Mouse (Mus musculus) liver, postnatal 0 days (tissue): ENCODE measurements around the gene 3110082I17Rik. TPM values are rescaled to one million over a fixed set of nuclear protein-coding genes. Genes with fewer than 3 reads are reported as not detected.

Experiments
- ATAC-seq: fragments of 200-750 bp; cut with Nextera tagmentation; 2 replicates; pipeline ENCODE4 v1.8.0; 2017; ENCODE audit warnings: mild to moderate bottlenecking, moderate library complexity
- DNase-seq: peaks from one replicate; pipeline ENCODE4 v3.0.0-alpha.2; 2016
- H3K27ac ChIP-seq: fragments of 300-500 bp; sonication (generic); 2 replicates; pipeline ENCODE4 v1.5.1; 2014; ENCODE audit warnings: antibody characterized with exemption, moderate library complexity, mild to moderate bottlenecking, low read depth
- H3K27me3 ChIP-seq: fragments of 300-500 bp; sonication (generic); 2 replicates; pipeline ENCODE4 v1.6.1; 2014; ENCODE audit warnings: low read length, control low read depth, mixed read lengths; ENCODE audit not compliant: insufficient read depth
- H3K36me3 ChIP-seq: fragments of 300-500 bp; sonication (generic); replicated peaks from 2 replicates; pipeline ENCODE4 v1.6.1; 2014; ENCODE audit warnings: mild to moderate bottlenecking, control low read depth, low read length, moderate library complexity, mixed read lengths; ENCODE audit not compliant: insufficient read depth
- H3K4me1 ChIP-seq: fragments of 300-500 bp; sonication (generic); 2 replicates; pipeline ENCODE4 v1.6.1; 2014; ENCODE audit warnings: antibody characterized with exemption, mild to moderate bottlenecking, control low read depth; ENCODE audit not compliant: insufficient read depth
- H3K4me2 ChIP-seq: fragments of 300-500 bp; sonication (generic); 2 replicates; pipeline ENCODE4 v1.6.1; 2014; ENCODE audit warnings: low read depth, mild to moderate bottlenecking, low read length, moderate library complexity, mixed read lengths
- H3K4me3 ChIP-seq: fragments of 300-500 bp; sonication (generic); 2 replicates; pipeline ENCODE4 v1.5.1; 2014; ENCODE audit warnings: low read depth, low read length
- H3K9ac ChIP-seq: fragments of 300-500 bp; sonication (generic); replicated peaks from 2 replicates; pipeline ENCODE4 v1.6.1; 2014; ENCODE audit warnings: mild to moderate bottlenecking, moderate library complexity
- H3K9me3 ChIP-seq: fragments of 300-500 bp; sonication (generic); 2 replicates; pipeline ENCODE4 v1.6.1; 2016; ENCODE audit warnings: mild to moderate bottlenecking, control low read depth, low read length, mixed read lengths
- CTCF ChIP-seq: sonication (generic); IDR thresholded peaks from 2 replicates; pipeline ENCODE4 v1.5.1; 2016; ENCODE audit warnings: antibody characterized with exemption, low read depth
- EP300 ChIP-seq: IDR thresholded peaks from 2 replicates; pipeline ENCODE4 v1.6.1; 2016; ENCODE audit warnings: antibody characterized with exemption, low read depth, mild to moderate bottlenecking
- WGBS: fragments of 180-500 bp; shearing (Covaris S2); extraction: QIAGEN DNeasy Blood & Tissue Kit; methylation state at CpG from one replicate; pipeline ENCODE4 v1.1.7; 2014; ENCODE audit not compliant: insufficient replicate concordance; 5-methylcytosine and 5-hydroxymethylcytosine counted together
- polyA plus RNA-seq: library from polyadenylated mRNA; unstranded; fragments of >200 nt; fragmentation: Nextera tagmentation; extraction: Ambion mirVana; gene quantifications from 2 replicates; pipeline ENCODE4 v1.2.1, GENCODE M21; 2015

The 3110082I17Rik gene
- polyA plus RNA-seq, 1 experiment from 2014 or later = 9.5 TPM

- peaks cover 20% of the 10 kb centered on the region for H3K4me1 ChIP-seq
These were observed 115.5 kb downstream of the 3110082I17Rik start for GRCm38 (mm10) chr5:139344687-139345363.

GRCm38 (mm10) chr5:139344021-139344686, 116.2 kb downstream of the 3110082I17Rik start:
- Histone ChIP-seq H3K27me3 (no peaks in the 10 kb centered on the region), H3K4me1 (peaks cover 20% of the 10 kb centered on the region), H3K4me2 (peak overlapping the region; percentile 84), H3K27ac (peak overlapping the region; percentile 77), H3K9ac (peak overlapping the region; percentile 88), H3K4me3 (peak overlapping the region; percentile 86), H3K36me3 (peaks cover 30% of the 10 kb centered on the region), H3K9me3 (no peaks in the 10 kb centered on the region)
- no peak for TF ChIP-seq EP300
- peak; percentile 92 for TF ChIP-seq CTCF
- WGBS = 8% methylated on average over 12 of the region's 12 CpGs
- ATAC-seq = peak; percentile 80
- peak; percentile 89 for DNase-seq

More at GRCm38 (mm10) chr5:139344687-139345363, 115.5 kb downstream of the 3110082I17Rik start:
- under 1% methylated on average over 33 of the region's 33 CpGs for WGBS
- TF ChIP-seq CTCF (no peak), EP300 (no peak)
- Histone ChIP-seq H3K4me3 (peak overlapping the region; percentile 86), H3K36me3 (peaks cover 23% of the 10 kb centered on the region), H3K27ac (peak overlapping the region; percentile 77), H3K9ac (peak overlapping the region; percentile 88), H3K27me3 (no peaks in the 10 kb centered on the region), H3K9me3 (no peaks in the 10 kb centered on the region), H3K4me2 (peak overlapping the region; percentile 84)
- ATAC-seq (peak; percentile 93), DNase-seq (peak; percentile 99)

- WGBS = 82% methylated on average over 11 of the region's 11 CpGs
These were observed 121.4 kb downstream of the 3110082I17Rik start for GRCm38 (mm10) chr5:139338891-139339290.

GRCm38 (mm10) chr5:139338403-139338802, 121.9 kb downstream of the 3110082I17Rik start:
- no peak for TF ChIP-seq EP300
- no peak for TF ChIP-seq CTCF
- H3K9ac ChIP-seq = no peak overlapping the region
- 78% methylated on average over 3 of the region's 3 CpGs for WGBS
- no peak overlapping the region for H3K4me3 ChIP-seq
- ATAC-seq (no peak), DNase-seq (no peak)
- no peak overlapping the region for H3K4me2 ChIP-seq
- H3K36me3 ChIP-seq = peaks cover 46% of the 10 kb centered on the region
- H3K27ac ChIP-seq = no peak overlapping the region
- no peaks in the 10 kb centered on the region for H3K4me1 ChIP-seq
- H3K9me3 ChIP-seq = no peaks in the 10 kb centered on the region
- no peaks in the 10 kb centered on the region for H3K27me3 ChIP-seq

More at GRCm38 (mm10) chr5:139338891-139339290, 121.4 kb downstream of the 3110082I17Rik start:
- Histone ChIP-seq H3K27me3 (no peaks in the 10 kb centered on the region), H3K4me1 (0 out of 2 replicates have a peak, but pooled peaks cover 2% of the 10 kb centered on the region), H3K27ac (no peak overlapping the region), H3K9ac (no peak overlapping the region), H3K9me3 (no peaks in the 10 kb centered on the region), H3K4me2 (no peak overlapping the region), H3K36me3 (peaks cover 46% of the 10 kb centered on the region), H3K4me3 (no peak overlapping the region)
- DNase-seq (no peak), ATAC-seq (no peak)
- no peak for TF ChIP-seq EP300
- TF ChIP-seq CTCF = no peak

- no peak overlapping the region for H3K4me3 ChIP-seq
- peaks cover 46% of the 10 kb centered on the region for H3K36me3 ChIP-seq
- H3K9ac ChIP-seq = no peak overlapping the region
- no peak for TF ChIP-seq CTCF
- TF ChIP-seq EP300 = no peak
- DNase-seq = no peak
- no peak for ATAC-seq
- WGBS = 70% methylated on average over 13 of the region's 13 CpGs
- no peak overlapping the region for H3K4me2 ChIP-seq
- no peaks in the 10 kb centered on the region; the same call in 1 of the 2 replicates for H3K4me1 ChIP-seq
- no peaks in the 10 kb centered on the region for H3K27me3 ChIP-seq
- no peaks in the 10 kb centered on the region for H3K9me3 ChIP-seq
- no peak overlapping the region for H3K27ac ChIP-seq
These were observed 122.4 kb downstream of the 3110082I17Rik start for GRCm38 (mm10) chr5:139337826-139338370.

GRCm38 (mm10) chr5:139335634-139336033, 124.7 kb downstream of the 3110082I17Rik start:
- no peak overlapping the region for H3K9ac ChIP-seq
- peaks cover 30% of the 10 kb centered on the region for H3K36me3 ChIP-seq
- no peak overlapping the region for H3K4me2 ChIP-seq
- DNase-seq (no peak), ATAC-seq (no peak)
- H3K9me3 ChIP-seq = no peaks in the 10 kb centered on the region
- TF ChIP-seq EP300 = no peak
- TF ChIP-seq CTCF = no peak
- no peak overlapping the region for H3K4me3 ChIP-seq
- H3K4me1 ChIP-seq = peaks cover 9% of the 10 kb centered on the region
- H3K27ac ChIP-seq = no peak overlapping the region
- no peaks in the 10 kb centered on the region for H3K27me3 ChIP-seq
- 78% methylated on average over 4 of the region's 4 CpGs for WGBS
